Mouse (Mus musculus): Measurements from ENCODE around the gene Mdk.

DNA sequence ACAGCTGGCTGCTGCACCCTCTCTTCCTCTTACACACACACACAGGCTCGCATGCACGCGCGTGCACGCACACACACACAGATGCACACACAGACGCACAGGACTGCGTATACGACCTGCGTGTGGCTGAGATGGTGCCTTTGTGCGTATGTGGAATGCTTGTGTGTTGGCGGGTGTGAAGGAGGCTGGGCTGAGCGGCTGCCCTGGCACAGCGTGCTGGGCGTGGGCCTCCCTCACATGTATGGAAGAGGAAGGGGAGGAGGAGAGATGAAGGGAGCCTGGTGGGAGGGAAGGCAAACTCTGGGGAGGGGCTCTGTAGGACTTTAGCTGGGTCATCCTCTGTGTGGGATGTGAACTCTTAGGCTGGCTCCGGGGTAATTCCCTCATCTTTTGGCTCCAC lies 6.7 kb downstream of the Mdk start:
- TF ChIP-seq CTCF (IDR thresholded peaks at IDR 0.05; ENCODE audit: low read depth, low read length) (no peak), POLR2A (IDR thresholded peaks at IDR 0.05; ENCODE audit: extremely low read depth, insufficient read depth, low read length) (no peak)
